Mouse (Mus musculus): ENCODE results near the gene Mamdc2.
"Not testable (repeated sequence)": the region's sequence is repeated elsewhere in the genome, so short reads cannot be mapped to it uniquely, and the experiment has no call there.

The Mamdc2 gene

GRCm38 (mm10) chr19:23447988-23448497 is at the start of gene Mamdc2:
Gene Mamdc2 (minus strand): TSS chr19:23448442.
- DNase-seq (ENCODE audit: low spot score) = peak; percentile 59

GRCm38 (mm10) chr19:23498011-23498410 is 49.8 kb upstream of the Mamdc2 start:
- DNase-seq (ENCODE audit: low spot score) = no peak

GRCm38 (mm10) chr19:23497171-23497917 is 49.1 kb upstream of the Mamdc2 start:
- DNase-seq (ENCODE audit: low spot score) = no peak

GRCm38 (mm10) chr19:23496536-23496935 is 48.3 kb upstream of the Mamdc2 start:
- DNase-seq (ENCODE audit: low spot score) = no peak

- DNase-seq (ENCODE audit: low spot score) = no peak
These were observed 44.4 kb upstream of the Mamdc2 start for GRCm38 (mm10) chr19:23492663-23493062.

GRCm38 (mm10) chr19:23490703-23491102 is 42.5 kb upstream of the Mamdc2 start:
- not testable (repeated sequence) for DNase-seq (ENCODE audit: low spot score)

- DNase-seq (ENCODE audit: low spot score) = peak; percentile 40
These were observed 41.5 kb upstream of the Mamdc2 start for GRCm38 (mm10) chr19:23489780-23490179.

- no peak for DNase-seq (ENCODE audit: low spot score)
These were observed 39.2 kb upstream of the Mamdc2 start for GRCm38 (mm10) chr19:23487421-23487820.

- DNase-seq (ENCODE audit: low spot score) = no peak
These were observed 38.5 kb upstream of the Mamdc2 start for GRCm38 (mm10) chr19:23486631-23487270.

GRCm38 (mm10) chr19:23485940-23486600 is 37.8 kb upstream of the Mamdc2 start:
- no peak for DNase-seq (ENCODE audit: low spot score)

GRCm38 (mm10) chr19:23482571-23482970 is 34.3 kb upstream of the Mamdc2 start:
- DNase-seq (ENCODE audit: low spot score) = not testable (repeated sequence)

GRCm38 (mm10) chr19:23479597-23479967 is 31.3 kb upstream of the Mamdc2 start:
- DNase-seq (ENCODE audit: low spot score) = no peak

- DNase-seq (ENCODE audit: low spot score) = peak; percentile 72
These were observed 30.8 kb upstream of the Mamdc2 start for GRCm38 (mm10) chr19:23478895-23479596.

- DNase-seq (ENCODE audit: low spot score) = no peak
These were observed 29.6 kb upstream of the Mamdc2 start for GRCm38 (mm10) chr19:23477826-23478225.

GRCm38 (mm10) chr19:23467866-23468265 is 19.6 kb upstream of the Mamdc2 start:
- DNase-seq (ENCODE audit: low spot score) = peak; percentile 36

GRCm38 (mm10) chr19:23467011-23467410 is 18.8 kb upstream of the Mamdc2 start:
- no peak for DNase-seq (ENCODE audit: low spot score)

GRCm38 (mm10) chr19:23457492-23457891 is 9.2 kb upstream of the Mamdc2 start:
- DNase-seq (ENCODE audit: low spot score) = no peak

- DNase-seq (ENCODE audit: low spot score) = no peak
These were observed 3.1 kb upstream of the Mamdc2 start for GRCm38 (mm10) chr19:23451361-23451760.

GRCm38 (mm10) chr19:23447221-23447987 is 838 bp downstream of the Mamdc2 start:
- DNase-seq (ENCODE audit: low spot score) = peak; percentile 75

- no peak for DNase-seq (ENCODE audit: low spot score)
These were observed 3.1 kb downstream of the Mamdc2 start for GRCm38 (mm10) chr19:23444910-23445845.

All from embryo, embryonic 10.5 days (tissue).